Mouse (Mus musculus): ENCODE results near the gene Creb3l1.

DNA sequence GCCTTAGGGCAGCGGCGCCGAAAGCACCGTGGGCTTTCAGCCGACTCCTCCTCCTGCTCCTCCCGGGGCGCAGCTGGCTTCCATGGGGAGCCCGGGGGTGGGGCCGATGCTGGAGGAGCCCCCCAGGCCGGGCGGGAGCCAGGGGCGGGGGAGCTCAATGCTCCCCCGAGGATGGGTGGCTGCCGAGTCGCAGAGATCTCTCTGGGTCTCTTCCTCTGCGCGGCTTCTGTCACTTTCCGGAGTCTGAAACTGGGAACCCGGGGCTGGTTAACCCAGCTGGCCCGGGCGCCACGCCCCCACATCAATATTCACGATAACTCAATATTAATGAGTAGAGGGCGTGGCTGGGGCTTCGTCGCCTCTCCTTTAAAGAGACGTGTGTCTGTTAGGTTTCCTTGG lies at the start of gene Creb3l1:
- 0 out of 2 replicates have a peak, but pooled peaks have one; percentile 10 for TF ChIP-seq POLR2A (IDR thresholded peaks at IDR 0.05; ENCODE audit: borderline replicate concordance, extremely low read depth, low read depth, low read length)
- TF ChIP-seq CTCF (IDR thresholded peaks at IDR 0.05; ENCODE audit: insufficient read depth, low read length): no peak
